Mouse (Mus musculus): Measurements from ENCODE around the gene Tnp1. TPM values are rescaled to one million over a fixed set of nuclear protein-coding genes. Genes with fewer than 3 reads are reported as not detected.

Tnp1 gene
- polyA plus RNA-seq, 1 experiment from 2014 or later = not detected

Other genes starting within 250 kb of the Tnp1 start
- gene Igfbp2, start 191.4 kb downstream of the Tnp1 start, polyA plus RNA-seq (2015; fragmentation: Nextera tagmentation; extraction: Ambion mirVana) = 43.3 and 58.6 TPM in 2 replicates
- 65.1 and 69.0 TPM in 2 replicates for gene Igfbp5, start 141.0 kb downstream of the Tnp1 start, polyA plus RNA-seq (2015; fragmentation: Nextera tagmentation; extraction: Ambion mirVana)

Measured in heart, embryonic 16.5 days (tissue).